Mouse (Mus musculus): ENCODE measurements around the gene Gm13275.

GRCm38 (mm10) chr4:88815928-88816327 is 21.6 kb downstream of the Gm13275 start, which contains the start of gene Ifna7:
- TF ChIP-seq EP300 (IDR thresholded peaks at IDR 0.05; ENCODE audit: low read depth) (no peak), CTCF (IDR thresholded peaks at IDR 0.05; ENCODE audit: low read depth) (no peak)
